Mouse (Mus musculus) layer of hippocampus, adult 11-12 months (tissue): ENCODE measurements around the gene Rpl9.

ENCODE experiments used
- DNase-seq: peaks from one replicate; pipeline ENCODE4 v3.0.0; 2022; ENCODE audit warnings: low spot score

Rpl9 gene

DNA sequence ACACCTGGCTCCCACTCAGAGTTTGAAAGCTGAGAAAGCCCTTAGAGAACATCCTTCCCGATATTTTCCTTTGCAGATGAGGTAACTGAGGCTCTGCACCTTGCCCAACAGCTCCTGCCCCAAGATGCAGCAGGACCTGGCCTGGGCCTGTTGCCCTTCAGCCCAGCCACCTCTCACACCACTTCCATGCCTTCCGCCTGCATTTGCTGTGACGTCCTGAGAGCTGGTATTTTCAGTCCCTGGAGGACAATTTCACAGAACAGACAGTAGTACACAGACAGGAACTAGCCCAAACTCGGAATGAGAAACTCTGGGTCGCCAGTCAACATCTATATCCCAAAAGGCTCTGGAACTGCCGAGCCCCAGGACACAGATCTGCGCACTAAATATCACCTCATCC, 16.5 kb downstream of the Rpl9 start:
- no peak for DNase-seq

DNA sequence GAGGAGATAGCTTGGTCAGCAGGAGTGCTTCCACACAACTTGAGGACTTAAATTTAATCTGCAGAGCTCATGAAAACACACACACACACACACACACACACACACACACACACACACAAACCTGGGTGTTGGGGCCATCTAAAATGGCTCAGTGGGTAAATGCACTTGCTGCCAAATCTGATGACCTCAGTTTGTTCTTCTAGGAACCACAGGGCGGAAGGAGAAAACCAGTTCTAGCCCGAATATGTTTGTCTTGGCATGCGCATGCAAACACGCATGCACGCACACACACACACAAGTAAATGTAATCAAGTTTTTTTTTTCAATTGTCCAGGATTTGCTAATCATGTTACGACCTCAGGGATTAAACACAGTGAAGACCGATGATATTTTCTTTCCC, 19.7 kb downstream of the Rpl9 start:
- no peak for DNase-seq

DNA sequence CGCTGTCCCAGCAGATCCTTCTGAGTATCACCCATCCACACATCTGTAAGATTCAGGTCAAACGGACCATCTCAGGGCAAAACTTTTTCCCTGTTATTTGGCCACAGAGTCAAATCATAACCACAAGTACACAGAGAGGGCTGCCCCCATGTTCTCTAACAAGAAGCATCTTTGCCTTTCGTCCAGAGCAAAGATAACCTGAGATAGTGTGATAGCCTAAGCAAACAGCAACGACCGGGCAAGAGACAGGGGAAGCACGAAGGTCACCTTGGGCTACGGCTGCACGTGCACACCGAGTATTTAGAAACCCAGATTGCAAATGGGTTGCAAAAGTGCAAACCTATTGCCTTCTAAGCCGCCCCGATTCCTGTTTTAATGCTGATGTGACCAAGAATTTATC, 23.4 kb downstream of the Rpl9 start:
- DNase-seq = no peak

DNA sequence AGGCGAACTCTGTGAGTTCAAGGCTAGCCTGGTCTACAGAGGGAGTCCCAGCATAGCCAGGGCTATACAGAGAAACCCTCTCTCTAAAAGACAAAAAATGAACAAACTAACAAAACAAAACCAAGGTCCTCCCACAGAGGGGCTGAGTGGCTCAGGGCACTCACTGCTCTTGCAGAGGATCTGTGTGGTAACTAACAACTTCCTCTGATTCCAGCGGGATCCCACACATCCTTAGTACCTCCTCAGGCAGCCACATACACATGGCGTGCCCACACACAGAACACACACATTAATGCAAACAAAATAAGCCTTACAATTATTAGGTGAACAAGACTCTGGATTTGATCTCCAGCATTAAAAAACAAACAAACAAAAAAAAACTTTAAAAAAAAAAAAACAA, 33.5 kb downstream of the Rpl9 start:
- DNase-seq = no peak

DNA sequence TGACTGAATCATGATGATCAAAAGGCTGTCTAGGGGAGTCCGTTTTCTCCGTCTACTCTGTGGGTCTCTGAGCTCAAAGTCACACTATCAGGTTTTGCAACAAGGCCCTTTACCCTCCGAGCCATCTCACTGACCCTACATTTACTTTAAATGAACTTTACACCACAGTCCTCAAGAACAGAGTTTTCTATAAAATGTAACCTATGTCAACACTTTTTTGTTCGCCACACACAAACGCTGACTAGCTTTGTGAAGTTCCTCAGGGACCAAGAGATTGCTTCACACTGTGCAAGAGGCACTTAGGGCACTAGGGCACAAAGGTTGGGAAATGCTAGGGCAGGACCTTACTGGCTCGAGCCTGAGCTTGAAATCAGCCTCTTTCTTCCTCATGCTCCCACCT, 34.4 kb downstream of the Rpl9 start:
- DNase-seq = no peak

DNA sequence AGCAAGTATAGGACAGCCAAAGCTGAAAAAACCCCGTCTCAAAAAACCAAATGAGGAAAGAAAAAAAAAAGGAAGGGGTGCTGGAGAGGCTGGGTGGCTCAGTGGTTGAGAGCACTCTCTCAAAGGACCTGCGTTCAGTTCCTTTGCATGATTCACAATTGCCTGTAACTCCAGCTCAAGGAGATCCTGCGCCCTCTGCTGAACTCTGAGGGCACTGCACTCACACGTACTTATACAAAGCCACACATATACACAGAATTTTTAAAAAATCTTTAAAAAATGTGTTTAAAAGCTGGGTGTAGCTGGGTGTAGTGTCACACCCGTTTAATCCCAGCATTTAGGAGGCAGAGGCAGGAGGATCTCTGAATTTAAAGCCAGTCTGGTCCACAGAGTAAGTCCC, 36.3 kb downstream of the Rpl9 start:
- DNase-seq = no peak

DNA sequence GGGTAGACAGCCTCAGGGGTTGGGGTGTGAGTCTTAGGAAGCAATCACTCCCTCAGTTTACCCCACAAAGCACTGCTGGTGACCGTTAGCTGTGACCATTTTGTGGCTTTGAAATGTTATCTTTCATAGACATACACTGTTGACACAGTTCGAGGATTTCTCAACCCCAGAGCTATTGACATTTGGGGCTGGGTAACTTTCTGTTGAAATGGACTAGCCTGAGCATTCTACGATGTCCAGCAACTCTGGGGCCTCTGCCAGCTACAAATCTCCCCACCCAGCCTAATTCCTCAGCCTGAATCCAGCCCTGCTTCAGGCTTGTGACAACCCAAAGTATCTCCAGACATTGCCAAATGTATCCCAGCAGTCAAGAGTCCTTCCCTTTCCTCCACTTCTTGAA, 37.1 kb downstream of the Rpl9 start:
- DNase-seq = no peak

DNA sequence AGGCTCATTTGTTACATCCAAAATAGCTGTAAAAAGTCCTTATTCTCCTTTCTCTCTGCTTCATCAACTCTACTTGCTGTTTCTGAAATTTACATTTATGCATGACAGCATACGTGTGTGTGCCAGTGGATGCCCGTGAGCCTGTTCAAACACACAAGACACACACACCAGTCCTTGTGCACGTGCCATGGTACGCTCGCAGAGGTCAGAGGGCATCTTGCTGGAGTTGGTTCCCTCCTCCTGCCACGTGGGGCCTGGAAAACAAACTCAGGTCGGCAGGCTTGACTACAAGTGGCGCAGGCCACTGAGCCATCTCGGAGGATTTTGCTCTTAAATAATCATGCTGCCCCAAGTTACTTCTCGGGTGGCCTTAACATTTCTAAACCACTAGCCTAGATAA, 40.7 kb downstream of the Rpl9 start:
- no peak for DNase-seq

DNA sequence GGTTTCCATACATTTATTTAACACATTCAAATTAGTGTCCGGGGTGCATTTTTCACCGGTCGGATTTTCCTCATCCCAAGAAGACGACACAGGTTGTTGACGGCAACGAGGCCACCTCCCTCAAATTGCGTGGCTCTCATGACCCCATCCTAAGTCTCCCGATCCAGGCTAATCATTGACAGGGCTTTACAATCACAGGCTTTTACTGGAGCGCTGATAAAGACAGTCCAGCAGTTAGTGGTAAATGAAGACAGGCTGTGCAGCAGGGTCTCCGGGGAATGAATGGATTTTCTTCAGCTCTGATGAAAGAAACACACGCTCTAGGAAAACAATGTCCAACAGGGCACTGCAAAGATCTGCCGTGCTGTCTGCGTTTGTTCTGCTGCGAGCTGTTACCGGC, 43.1 kb downstream of the Rpl9 start, which contains the start of gene Klb:
Gene Klb (plus strand): TSS at position 147 of the 400 bp plus-strand sequence.
- no peak for DNase-seq

DNA sequence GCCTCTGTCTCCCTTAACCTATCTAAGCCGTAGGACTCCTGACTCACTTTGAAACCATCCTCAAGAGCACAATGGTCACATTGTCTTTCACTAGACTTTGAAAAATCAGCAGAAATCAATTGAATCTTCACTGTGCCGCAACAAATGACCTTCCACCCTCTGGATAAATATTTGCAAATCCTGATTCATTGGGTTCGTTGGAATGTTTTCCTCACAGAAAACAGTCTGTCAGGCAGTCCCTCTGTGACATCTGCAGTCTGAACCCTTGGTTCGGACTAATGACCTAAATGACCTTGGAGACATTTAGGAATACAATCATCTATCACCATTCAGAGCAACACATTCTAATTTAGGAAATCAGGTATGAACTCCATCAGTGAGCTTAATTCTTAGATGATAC, 51.1 kb downstream of the Rpl9 start:
- no peak for DNase-seq

DNA sequence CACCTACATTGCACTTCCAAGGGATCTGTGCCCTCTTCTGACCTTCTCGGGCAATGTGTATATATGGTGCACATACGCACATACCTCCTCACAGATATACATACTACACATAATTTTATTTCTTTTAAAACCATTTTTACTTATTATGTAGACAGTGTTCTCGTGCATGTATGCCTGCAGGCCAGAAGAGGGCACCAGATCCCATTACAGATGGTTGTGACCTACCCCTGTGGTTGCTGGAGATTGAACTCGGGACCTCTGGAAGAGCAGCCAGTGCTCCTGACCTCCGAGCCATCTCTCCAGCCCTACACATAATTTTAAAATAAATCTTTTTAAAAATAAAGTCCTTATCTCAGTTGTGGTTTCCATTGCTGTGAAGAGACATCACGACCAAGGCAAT, 52.9 kb downstream of the Rpl9 start:
- no peak for DNase-seq
